Mouse (Mus musculus) heart, postnatal 0 days (tissue): ENCODE results near the gene Lrrc74b. TPM values are rescaled to one million over a fixed set of nuclear protein-coding genes. Genes with fewer than 3 reads are reported as not detected.

ENCODE experiments used
- ATAC-seq: fragments of 200-750 bp; cut with Nextera tagmentation; 2 replicates; pipeline ENCODE4 v1.8.0; 2017; ENCODE audit warnings: low read depth, moderate number of reproducible peaks, moderate library complexity; ENCODE audit not compliant: insufficient read depth
- DNase-seq: peaks from one replicate; pipeline ENCODE4 v3.0.0-alpha.2; 2016; ENCODE audit warnings: low spot score
- H3K27ac ChIP-seq: fragments of 300-500 bp; sonication (generic); 2 replicates; pipeline ENCODE4 v1.5.1; 2014; ENCODE audit warnings: low read depth, mild to moderate bottlenecking
- H3K27me3 ChIP-seq: fragments of 300-500 bp; sonication (generic); 2 replicates; pipeline ENCODE4 v1.6.1; 2014; ENCODE audit warnings: low read length, mixed read lengths; ENCODE audit not compliant: control insufficient read depth, insufficient read depth
- H3K36me3 ChIP-seq: fragments of 300-500 bp; sonication (generic); replicated peaks from 2 replicates; pipeline ENCODE4 v1.6.1; 2014; ENCODE audit warnings: low read length, mixed read lengths; ENCODE audit not compliant: control insufficient read depth, insufficient read depth
- H3K4me1 ChIP-seq: fragments of 300-500 bp; sonication (generic); 2 replicates; pipeline ENCODE4 v1.6.1; 2014; ENCODE audit warnings: antibody characterized with exemption; ENCODE audit not compliant: control insufficient read depth, insufficient read depth
- H3K4me2 ChIP-seq: fragments of 300-500 bp; sonication (generic); 2 replicates; pipeline ENCODE4 v1.6.1; 2014; ENCODE audit warnings: low read depth, mild to moderate bottlenecking, low read length, moderate library complexity
- H3K4me3 ChIP-seq: fragments of 300-500 bp; sonication (generic); 2 replicates; pipeline ENCODE4 v1.5.1; 2014; ENCODE audit warnings: low read depth, low read length
- H3K9ac ChIP-seq: fragments of 300-500 bp; sonication (generic); replicated peaks from 2 replicates; pipeline ENCODE4 v1.6.1; 2014; ENCODE audit warnings: low read depth, low read length, mixed read lengths
- H3K9me3 ChIP-seq: fragments of 300-500 bp; sonication (generic); replicated peaks from 2 replicates; pipeline ENCODE4 v1.6.1; 2016; ENCODE audit warnings: low read length; ENCODE audit not compliant: control insufficient read depth
- CTCF ChIP-seq: IDR thresholded peaks from 2 replicates; pipeline ENCODE4 v1.5.1; 2016; ENCODE audit warnings: antibody characterized with exemption, control low read depth, low read depth
- EP300 ChIP-seq: IDR thresholded peaks from 2 replicates; pipeline ENCODE4 v1.6.1; 2016; ENCODE audit warnings: antibody characterized with exemption, low read depth
- WGBS: fragments of 180-500 bp; shearing (Covaris S2); extraction: QIAGEN DNeasy Blood & Tissue Kit; methylation state at CpG from one replicate; pipeline ENCODE4 v1.1.7; 2014; 5-methylcytosine and 5-hydroxymethylcytosine counted together
- polyA plus RNA-seq: library from polyadenylated mRNA; unstranded; fragments of >200 nt; fragmentation: Nextera tagmentation; extraction: Ambion mirVana; gene quantifications from 2 replicates; pipeline ENCODE4 v1.2.1, GENCODE M21; 2015
- total RNA-seq: library from RNA; depleted of rRNA; stranded (reverse); fragments of >200 nt; gene quantifications from 2 replicates; pipeline ENCODE4 v1.2.3, GENCODE M21; 2014; ENCODE audit warnings: low replicate concordance; rRNA removed

Gene Lrrc74b
- total and polyA plus RNA-seq, 2 experiments from 2014 or later = 0.10 TPM; not detected in 1

- Histone ChIP-seq H3K36me3 (no peaks in the 10 kb centered on the region), H3K9me3 (no peaks in the 10 kb centered on the region), H3K4me1 (peaks cover 6% of the 10 kb centered on the region; the same call in 1 of the 2 replicates), H3K4me3 (no peak overlapping the region), H3K9ac (no peak overlapping the region), H3K4me2 (no peak overlapping the region), H3K27ac (no peak overlapping the region), H3K27me3 (no peaks in the 10 kb centered on the region)
- 42% methylated on average over 10 of the region's 10 CpGs for WGBS
- DNase-seq (no peak), ATAC-seq (no peak)
- TF ChIP-seq CTCF (no peak), EP300 (no peak)
These were observed 61.7 kb downstream of the Lrrc74b start for GRCm38 (mm10) chr16:17499249-17499883.

- Histone ChIP-seq H3K27me3 (no peaks in the 10 kb centered on the region), H3K4me1 (peaks cover 6% of the 10 kb centered on the region; the same call in 1 of the 2 replicates), H3K27ac (no peak overlapping the region), H3K9ac (no peak overlapping the region), H3K4me2 (no peak overlapping the region), H3K36me3 (no peaks in the 10 kb centered on the region), H3K9me3 (no peaks in the 10 kb centered on the region), H3K4me3 (no peak overlapping the region)
- WGBS = 17% methylated on average over 2 of the region's 2 CpGs
- ATAC-seq (peak; percentile 27; the same call in 1 of the 2 replicates), DNase-seq (peak; percentile 53)
- no peak for TF ChIP-seq EP300
- TF ChIP-seq CTCF = no peak
These were observed 64.3 kb downstream of the Lrrc74b start for GRCm38 (mm10) chr16:17496499-17497305.

Other genes with a start within 250 kb of the Lrrc74b start
- gene Serpind1, start 229.9 kb downstream of the Lrrc74b start, total RNA-seq = 2.7 TPM in 1 of 2 replicates, not detected in the other
- gene Serpind1, start 229.9 kb downstream of the Lrrc74b start, polyA plus RNA-seq = 0.34 and 0.49 TPM in 2 replicates
- 20.3 and 22.3 TPM in 2 replicates for gene Snap29, start 155.3 kb downstream of the Lrrc74b start, total RNA-seq
- gene Snap29, start 155.3 kb downstream of the Lrrc74b start, polyA plus RNA-seq = 8.3 and 8.5 TPM in 2 replicates
- 49.2 and 60.0 TPM in 2 replicates for gene Pi4ka, start 154.9 kb downstream of the Lrrc74b start, total RNA-seq
- 16.9 and 18.5 TPM in 2 replicates for gene Pi4ka, start 154.9 kb downstream of the Lrrc74b start, polyA plus RNA-seq
- gene Crkl, start 109.3 kb downstream of the Lrrc74b start, total RNA-seq = 26.0 and 45.2 TPM in 2 replicates
- gene Crkl, start 109.3 kb downstream of the Lrrc74b start, polyA plus RNA-seq = 25.3 and 29.6 TPM in 2 replicates
- gene Aifm3, start 71.6 kb downstream of the Lrrc74b start, total RNA-seq = 0.08 and 0.15 TPM in 2 replicates
- gene Aifm3, start 71.6 kb downstream of the Lrrc74b start, polyA plus RNA-seq = 0.41 and 0.48 TPM in 2 replicates
- 119 and 122 TPM in 2 replicates for gene Lztr1, start 52.6 kb downstream of the Lrrc74b start, total RNA-seq
- gene Lztr1, start 52.6 kb downstream of the Lrrc74b start, polyA plus RNA-seq = 27.2 and 27.4 TPM in 2 replicates
- gene Thap7, start 30.1 kb downstream of the Lrrc74b start, total RNA-seq = 40.9 and 49.2 TPM in 2 replicates
- gene Thap7, start 30.1 kb downstream of the Lrrc74b start, polyA plus RNA-seq = 28.8 and 31.9 TPM in 2 replicates
- 0.31 TPM in 1 of 2 replicates, not detected in the other for gene P2rx6, start 638 bp upstream of the Lrrc74b start, total RNA-seq
- 0.47 and 0.70 TPM in 2 replicates for gene P2rx6, start 638 bp upstream of the Lrrc74b start, polyA plus RNA-seq
- gene Slc7a4, start 22.0 kb upstream of the Lrrc74b start, total RNA-seq = 28.2 and 33.4 TPM in 2 replicates
- gene Slc7a4, start 22.0 kb upstream of the Lrrc74b start, polyA plus RNA-seq = 5.7 and 7.4 TPM in 2 replicates
- gene Smpd4, start 58.1 kb upstream of the Lrrc74b start, total RNA-seq = 18.2 and 41.1 TPM in 2 replicates
- gene Smpd4, start 58.1 kb upstream of the Lrrc74b start, polyA plus RNA-seq = 10.1 and 10.3 TPM in 2 replicates
- 3.6 TPM in 1 of 2 replicates, not detected in the other for gene Ccdc74a, start 85.2 kb upstream of the Lrrc74b start, total RNA-seq
- 1.5 and 2.5 TPM in 2 replicates for gene Ccdc74a, start 85.2 kb upstream of the Lrrc74b start, polyA plus RNA-seq
- 40.2 and 63.7 TPM in 2 replicates for gene Med15, start 171.6 kb upstream of the Lrrc74b start, total RNA-seq
- 18.0 and 18.6 TPM in 2 replicates for gene Med15, start 171.6 kb upstream of the Lrrc74b start, polyA plus RNA-seq
- gene Klhl22, start 198.4 kb upstream of the Lrrc74b start, total RNA-seq = 42.0 and 47.4 TPM in 2 replicates
- 21.7 and 23.0 TPM in 2 replicates for gene Klhl22, start 198.4 kb upstream of the Lrrc74b start, polyA plus RNA-seq
- 19.3 and 25.4 TPM in 2 replicates for gene Scarf2, start 236.0 kb upstream of the Lrrc74b start, total RNA-seq
- gene Scarf2, start 236.0 kb upstream of the Lrrc74b start, polyA plus RNA-seq = 2.6 and 2.8 TPM in 2 replicates